Mouse (Mus musculus): ENCODE measurements around the gene Ube2a.
"Not testable (repeated sequence)": the region's sequence is repeated elsewhere in the genome, so short reads cannot be mapped to it uniquely, and the experiment has no call there.

The Ube2a gene

DNA sequence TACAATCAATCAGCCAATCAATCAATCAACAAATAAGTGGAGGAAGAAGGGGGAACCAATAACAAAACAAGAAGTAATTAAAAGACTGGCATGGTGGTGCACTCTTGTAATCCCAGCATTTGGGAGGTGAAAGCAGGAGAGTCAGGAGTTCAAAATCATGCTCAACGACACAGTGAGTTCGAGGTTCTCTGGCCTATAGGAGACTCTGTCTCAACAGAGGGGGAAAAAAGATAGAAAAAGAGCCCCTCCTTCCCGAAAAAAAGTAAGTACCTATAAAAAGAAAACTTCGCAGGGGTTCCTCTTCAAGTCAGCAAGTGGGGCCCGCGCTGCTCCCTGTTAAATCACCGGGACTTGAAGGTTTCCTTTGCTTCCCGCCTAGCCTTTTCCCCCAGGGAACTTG, at the start of gene Ube2a, which contains the start of gene C330007P06Rik:
TSS of gene Ube2a (plus strand) at position 136 of the 400 bp plus-strand sequence.
TSS of gene C330007P06Rik (minus strand) at position 347 of the 400 bp plus-strand sequence.
- no peak for DNase-seq

DNA sequence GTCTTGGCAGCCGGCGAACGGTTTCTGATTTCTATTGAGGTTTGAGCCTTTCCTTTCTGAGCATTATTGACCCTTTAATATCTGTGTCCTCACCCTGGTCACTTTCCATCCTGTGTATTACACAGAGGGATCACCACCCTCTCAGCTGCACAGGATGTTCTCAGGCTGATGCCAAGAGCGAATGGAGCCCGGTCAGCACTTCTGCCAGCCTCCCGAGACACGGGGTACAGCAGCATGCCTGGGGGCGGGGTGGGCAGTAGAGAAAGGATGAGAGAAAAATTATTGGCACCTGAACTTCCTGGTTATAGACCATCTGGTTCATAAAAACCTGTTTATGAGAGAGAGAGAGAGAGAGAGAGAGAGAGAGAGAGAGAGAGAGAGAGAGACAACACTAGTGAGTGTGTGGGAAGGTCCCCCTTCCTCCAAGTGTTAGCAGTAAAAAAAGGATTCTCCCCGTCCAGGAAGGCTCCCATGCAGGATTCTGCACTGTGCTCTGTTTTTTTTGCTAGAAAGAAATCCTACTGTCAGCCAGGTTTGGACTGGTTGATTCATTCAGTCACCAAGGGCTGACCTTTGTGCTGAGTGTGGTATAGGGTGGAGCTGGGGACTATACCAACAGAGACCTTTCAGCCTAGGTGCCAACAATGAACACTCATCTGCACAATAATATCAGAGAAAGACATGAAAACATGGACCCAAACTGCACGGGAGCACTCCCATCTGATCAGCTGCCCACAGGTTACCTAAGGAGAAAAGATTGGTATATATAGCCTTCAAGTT, 49.6 kb upstream of the Ube2a start:
- DNase-seq = peak; percentile 46

DNA sequence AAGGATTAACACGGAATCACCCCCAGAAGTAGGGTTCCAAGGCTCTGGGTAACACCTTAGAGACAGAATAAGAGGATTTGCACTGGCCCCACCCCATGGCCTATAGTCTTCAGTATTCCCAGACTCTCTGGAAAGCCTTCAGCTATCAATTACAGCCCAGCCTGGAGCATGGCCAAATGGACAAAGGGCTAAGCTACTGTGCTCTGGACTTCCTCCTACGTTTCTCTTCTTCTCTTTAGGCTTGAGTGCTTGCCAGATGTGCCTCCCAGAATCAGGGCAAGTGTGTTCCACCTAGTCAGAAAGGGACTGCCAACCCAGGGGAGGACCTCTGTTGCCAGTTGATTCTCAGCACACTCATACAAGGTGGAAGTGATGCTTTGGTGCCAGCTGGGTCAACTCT, 48.7 kb upstream of the Ube2a start:
- DNase-seq = peak; percentile 67

DNA sequence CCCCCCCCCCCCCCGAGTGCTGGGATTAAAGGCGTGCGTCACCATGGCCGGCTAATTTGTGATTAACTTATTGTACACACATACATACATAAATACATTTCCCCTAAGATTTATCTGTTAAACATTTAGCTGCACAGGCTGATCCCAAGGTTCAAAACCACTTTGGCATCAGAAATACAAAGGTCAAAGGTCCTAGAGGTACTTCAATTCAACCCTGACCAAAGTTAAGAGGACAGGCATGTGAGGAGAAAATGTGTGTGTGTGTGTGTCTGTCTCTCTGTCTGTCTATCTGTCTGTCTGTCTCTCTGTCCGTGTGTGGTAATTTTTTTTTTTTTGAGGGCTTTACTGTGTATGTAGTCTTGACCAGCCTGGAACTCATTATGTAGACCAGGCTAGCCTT, 46.8 kb upstream of the Ube2a start:
- DNase-seq = no peak

DNA sequence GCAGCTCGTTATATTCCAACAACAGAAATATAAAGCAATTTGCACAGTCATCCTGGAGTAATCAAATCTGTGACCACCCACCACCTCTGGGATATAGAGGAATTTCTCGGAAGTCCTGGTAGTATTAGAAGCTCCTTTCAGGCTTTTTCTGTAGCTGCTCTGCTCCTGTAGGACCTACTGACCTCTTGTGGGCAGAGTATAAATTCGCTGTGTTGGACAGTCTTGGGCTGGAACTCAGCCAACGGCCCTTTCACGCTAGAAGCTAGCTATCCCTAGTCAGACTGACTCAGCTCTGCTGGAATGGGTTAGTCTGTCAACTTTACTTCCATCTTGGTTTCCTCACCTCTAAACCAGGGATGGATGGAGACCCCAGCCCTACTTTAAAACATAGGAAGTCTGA, 43.4 kb upstream of the Ube2a start:
- DNase-seq = peak; percentile 68

DNA sequence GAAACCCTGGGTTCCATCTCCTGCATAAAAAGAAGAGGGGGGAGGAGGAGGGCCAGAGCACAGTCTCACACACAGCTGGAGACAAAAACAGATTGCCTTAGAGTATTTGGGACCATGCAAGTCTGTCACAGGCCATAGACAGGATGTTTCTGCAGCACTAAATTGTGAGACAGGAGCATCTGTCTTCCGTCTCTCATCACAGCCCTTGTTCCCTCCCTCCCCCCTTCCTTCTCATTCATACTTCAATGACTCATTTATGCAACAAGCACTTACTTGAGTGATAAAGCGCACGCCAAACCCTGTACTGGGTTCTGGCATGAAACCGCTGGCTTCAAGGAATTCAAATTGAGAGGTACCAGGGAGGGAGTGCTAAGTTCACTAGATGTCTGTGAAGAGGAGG, 42.1 kb upstream of the Ube2a start:
- no peak for DNase-seq

DNA sequence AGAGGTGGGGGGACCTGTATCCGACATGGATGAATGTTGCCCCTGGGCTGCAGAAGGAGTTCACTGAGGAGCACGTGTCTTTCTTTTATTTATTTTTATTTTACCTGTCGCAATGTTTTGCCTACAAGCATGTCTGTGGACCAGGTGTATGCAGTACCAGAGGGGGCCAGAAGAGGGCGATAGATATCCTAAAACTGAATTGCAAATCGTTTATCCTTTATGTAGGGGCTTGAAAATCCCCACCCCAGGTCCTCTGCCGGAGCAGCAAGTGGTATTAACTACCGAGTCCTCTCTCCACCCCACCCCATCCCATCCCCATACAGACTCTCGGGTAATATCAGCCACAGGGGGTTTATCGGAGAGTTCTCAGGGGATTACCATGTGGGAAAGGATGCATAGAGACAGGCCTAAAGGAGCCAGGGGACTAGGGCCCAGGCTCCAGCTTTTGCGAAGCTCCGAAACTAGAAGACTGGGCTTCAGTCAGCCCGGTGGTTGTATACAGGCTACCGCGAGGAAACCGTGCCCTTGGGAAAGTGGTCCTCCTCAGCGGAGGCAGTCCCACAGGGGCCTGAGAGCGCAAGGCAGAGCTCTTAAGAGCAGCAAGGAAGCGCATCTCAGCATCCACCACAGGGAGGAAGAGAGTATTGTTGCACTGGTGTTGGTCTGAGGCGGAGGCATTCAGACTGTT, 40.2 kb upstream of the Ube2a start:
- peak; percentile 72 for DNase-seq

DNA sequence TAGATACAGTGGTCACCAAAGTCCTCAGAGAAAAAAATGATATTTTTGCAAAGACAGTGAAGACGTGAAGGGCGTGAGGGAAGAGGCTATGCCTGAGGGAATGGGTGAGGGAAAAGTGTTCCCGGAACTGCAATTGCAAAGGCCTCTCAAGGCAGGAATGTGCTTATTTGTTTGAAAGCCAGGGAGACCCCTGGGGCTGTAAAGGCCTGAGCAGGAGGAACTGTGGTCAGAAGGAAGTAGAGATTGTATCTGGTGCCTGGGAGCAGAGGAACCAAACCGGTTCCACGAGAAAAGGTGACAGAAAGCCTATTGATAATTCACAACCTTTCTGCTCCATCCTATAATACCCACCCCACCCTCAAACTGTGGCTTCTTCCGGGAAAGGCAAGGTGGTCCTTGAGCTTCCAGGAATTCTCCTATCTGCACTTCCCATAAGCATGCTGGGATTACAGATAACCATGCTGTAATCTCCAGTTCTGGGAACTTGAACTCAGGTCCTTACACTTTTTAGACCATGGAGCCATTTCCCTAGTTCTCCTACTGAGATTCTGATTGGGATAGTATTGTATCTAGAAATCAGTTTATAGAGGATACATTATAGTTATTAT, 36.5 kb upstream of the Ube2a start:
- DNase-seq = no peak

DNA sequence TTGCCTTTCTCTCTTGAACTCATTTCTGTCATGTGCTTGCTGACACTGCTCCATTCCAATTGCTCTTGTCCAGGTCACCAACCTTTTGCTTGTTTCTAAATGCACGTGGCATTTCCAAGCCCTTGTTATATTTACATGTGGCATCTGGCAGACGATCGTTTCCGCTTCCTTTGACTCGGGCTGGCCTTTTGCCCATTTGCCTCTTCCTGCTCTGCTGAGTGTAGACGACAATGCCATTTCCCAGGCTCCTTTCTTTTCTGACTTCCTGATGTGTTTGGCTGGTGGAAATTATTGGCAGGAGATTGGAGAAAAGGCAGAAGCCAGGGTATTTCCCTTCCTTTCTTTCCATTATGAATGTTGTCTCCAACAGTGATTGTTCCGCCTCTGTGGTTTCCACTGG, 34.3 kb upstream of the Ube2a start:
- no peak for DNase-seq

DNA sequence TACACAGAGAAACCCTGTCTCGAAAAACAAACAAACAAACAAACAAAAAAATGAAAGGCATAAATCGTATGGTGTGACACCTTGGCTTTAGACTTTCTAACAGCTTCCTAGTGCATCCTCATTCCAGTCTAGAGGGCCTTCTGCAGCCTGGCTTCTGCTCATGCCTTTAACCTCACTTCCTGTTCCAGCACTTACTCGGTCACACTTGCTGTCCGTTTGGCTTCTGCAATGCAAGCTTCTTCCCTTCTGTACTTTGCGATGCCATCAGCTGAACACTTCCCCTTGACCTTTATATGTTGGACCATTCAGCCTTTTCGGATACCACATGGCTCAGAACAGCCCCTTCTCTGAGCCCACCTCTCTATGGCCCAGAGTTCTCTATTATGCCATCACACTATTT, 32.0 kb upstream of the Ube2a start:
- DNase-seq = no peak

DNA sequence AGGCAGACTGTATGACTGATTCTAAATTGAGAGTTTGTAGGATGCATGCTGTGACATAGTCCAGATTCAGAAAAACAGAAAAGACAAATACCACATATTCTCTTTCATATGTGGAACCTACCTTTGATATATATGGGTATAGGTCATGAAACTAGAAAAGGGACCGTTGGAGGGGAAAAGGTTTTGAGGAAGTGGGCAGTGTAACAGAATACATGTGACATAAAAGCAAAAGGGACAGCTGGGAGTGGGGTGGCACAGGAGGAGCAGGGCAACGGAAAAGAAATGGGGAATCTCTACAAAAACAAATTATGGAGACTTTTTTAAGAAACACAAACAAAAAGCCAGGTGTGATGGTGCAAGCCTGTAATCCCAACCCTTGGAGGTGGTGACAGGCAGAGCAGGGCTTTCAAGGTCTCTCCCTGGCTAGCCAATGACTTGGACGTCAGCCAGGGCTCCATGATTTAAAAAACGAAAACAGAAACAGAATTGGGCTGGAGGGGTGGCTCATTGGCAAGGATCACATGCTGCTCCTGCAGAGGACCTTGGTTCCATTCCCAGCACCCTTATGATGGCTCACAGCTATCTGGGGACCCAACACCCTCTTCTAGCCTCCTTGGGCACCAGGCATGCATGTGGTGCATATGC, 30.2 kb upstream of the Ube2a start:
- no peak for DNase-seq

DNA sequence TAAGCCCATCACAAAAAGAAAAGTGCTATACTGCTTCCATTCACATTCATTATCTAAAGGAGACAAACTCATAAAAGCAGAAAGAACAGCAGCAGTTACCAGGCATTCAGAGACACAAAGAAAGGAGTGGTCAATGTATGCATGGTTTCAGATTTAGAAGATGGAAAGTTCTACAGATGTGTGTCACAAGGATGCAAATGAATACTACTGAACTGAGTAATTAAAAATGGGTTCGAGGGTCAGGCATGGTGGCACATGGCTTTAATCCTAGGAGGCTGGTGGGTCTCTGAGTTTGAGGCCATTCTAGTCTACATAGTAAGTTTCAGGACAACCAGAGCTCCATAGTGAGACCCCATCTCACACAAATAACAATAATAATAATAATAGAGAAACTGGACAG, 26.5 kb upstream of the Ube2a start:
- DNase-seq = no peak

DNA sequence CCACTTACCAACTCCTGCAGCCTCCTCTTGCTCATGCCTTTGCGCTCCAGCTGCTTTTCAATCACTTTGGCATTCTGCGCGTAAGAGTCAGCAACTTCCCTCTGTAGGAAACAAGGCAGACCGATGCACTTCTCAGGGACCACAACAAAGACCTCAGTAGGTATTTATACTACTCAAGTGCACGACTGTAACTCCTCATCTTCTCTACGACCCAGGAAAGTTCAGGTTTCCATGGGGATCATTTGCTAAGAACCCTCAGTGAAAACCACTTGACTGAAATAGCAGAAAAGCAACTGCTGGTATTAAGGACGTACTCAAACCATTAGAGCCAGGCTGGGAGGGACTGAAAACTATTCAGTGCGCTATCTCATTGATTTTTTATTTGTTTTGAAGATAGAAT, 21.1 kb upstream of the Ube2a start:
- no peak for DNase-seq

DNA sequence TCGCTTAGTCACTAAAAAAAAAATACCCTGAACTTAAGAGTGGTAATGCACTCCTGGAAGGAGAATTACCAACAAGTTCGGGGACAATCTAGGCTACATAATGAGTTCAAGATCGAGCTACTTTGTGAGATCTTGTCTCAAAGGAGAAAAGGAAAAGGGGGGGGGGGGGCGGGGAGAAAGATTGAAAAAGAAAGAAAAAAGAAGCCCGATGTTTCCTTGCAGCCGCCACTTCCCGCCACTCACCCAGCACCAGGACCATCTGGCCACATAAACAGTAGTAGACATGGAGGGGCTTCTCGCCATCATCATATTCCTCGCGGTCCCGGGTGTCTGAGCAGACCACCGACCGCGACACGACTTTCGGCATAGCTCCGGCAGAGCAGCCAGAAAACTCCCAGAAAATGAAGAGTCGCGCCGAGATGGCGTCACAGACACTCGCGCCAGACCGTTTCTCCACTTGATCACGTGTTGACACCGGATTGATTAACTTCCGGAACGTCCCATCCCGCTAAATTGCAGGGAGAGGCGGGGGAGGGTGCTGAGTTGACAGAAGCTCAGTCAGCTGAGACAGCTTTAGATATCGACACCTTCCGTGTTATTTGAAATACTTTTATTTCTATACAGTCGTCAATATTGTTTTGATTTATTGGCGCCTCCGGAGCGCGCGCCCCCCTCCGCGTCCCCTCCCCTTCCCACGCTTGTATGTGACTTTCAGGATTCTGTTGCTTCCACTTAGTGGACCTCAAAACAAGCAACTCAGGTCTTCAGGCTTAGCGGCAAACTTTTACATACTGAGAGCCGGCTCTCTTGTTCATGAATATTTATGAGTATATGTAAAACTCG, 9.7 kb upstream of the Ube2a start:
- peak; percentile 86 for DNase-seq

DNA sequence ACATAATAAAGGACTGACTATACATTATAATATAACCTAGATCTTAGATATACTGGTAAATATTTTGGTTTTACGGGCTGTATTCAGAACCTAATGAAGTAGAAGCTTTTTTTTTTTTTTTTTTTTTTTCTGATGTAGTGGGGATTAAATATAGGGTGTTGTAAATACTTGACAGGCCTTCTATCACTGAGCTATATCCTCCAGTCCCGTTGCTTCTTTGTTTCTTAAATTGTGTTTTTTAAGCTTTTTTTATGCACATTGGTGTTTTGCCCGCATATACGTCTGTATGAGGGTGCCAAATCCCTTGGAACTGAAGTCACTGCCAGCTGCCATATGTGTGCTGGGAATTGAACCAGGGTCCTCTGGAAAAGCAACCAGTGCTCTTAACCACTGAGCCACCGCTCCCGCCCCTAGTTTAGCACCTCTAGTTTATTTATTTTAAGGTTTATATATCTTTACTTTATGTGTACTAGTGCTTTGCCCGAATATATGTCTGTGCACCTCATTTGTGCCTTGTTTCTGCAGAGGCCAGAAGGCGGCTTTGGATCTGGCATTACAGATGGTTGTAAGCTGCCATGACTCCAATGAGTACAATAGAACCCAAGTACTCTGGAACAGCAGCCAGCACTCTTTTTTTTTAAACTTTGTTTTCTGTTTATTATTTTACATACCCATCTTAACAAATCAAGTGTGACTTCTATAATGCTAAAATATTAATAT, 8.9 kb upstream of the Ube2a start:
- DNase-seq = no peak

DNA sequence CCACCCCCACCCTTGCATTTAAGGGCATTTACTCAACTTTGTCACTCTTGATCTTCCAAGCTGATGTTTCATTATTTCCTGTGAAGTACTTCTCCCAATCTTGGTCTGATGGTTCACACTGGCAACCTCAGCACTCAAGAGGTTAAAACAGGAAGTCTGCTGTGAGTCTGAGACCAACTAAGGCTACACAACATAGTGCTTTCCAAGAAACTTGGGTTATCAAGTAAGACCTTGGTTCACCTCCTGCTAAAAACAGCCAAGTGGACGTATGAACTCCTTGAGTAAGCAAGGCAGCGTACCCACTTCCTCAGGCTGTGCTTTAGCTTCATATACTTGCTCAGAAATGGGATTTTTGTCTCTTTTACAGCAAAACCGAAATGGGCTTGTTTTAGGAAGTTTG, 3.3 kb upstream of the Ube2a start:
- no peak for DNase-seq

DNA sequence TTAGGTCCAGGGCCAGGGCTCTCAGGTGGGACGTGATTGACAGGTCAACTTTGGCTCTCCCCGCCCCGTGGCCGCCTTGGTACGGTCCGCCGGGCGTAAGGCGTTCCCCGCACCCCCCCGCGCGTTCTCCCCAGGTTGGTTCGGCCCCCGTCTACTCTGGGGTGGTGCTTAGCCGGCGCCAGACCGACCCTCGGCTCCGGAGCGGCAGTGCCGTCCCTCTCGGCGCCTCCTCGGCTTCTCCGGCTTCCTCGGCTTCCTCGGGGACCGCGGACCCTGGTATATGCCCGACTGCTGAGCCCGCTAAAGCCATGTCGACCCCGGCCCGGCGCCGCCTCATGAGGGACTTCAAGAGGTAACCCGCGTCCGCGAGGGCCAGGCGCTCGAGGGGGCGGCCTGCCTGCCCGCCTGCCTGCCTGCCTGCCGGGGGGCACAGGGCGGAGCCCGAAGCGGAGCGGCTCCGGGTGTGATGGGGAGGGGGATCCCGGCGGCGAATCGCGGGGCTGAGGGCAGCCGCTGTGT, 537 bp downstream of the Ube2a start:
- peak; percentile 90 for DNase-seq

DNA sequence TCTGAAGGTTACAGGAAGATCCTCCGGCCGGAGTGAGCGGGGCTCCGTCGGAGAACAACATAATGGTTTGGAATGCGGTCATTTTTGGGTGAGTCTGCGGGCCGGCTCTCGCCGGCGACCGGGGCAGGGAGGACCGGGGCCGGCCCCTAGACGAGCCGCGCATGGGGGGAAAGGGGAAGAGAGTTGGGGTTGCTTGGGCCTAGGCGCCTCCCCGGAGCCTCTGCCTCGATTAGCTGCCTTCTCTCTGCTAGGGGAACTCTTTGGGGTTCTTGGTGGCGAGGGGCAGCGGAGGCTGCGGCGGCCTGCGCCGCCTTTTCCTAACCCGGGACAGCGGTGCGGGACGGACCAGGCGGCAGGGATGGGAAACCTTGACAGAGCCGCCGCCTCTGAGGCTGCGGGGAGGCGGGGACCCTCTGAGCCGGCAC, 1.0 kb downstream of the Ube2a start:
- DNase-seq = no peak

DNA sequence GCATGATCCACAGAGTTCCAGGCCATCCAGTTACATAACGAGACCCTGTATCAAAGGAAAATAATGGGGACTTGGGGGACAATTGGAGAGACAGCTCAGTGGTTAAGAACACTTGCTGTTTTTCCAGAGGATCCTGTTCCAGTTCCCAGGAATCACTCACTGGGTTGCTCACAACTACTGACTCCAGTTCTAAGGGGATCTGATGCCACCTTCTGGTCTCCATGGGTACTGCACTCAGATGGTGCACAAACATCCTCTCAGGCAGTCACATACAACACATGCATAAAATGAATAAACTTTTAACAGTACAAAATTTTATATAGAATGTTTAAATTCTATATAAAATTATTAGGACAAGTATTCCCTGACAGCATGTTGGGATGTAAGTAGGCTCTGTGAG, 11.0 kb downstream of the Ube2a start:
- no peak for DNase-seq

DNA sequence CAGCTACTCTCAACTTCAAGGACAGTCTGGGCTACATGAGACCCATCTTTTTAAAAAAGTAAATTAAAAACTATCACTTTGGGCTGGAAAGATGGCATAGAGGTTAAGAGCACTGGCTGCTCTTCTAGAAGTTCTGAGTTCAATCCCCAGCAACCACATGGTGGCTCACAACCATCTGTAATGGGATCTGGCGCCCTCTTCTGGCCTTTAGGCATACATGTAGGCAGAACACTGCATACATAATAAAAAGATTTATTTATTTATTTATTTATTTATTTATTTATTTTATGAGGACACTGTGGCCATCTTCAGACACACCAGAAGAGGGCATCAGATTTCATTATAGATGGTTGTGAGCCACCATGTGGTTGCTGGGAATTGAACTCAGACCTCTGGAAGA, 25.2 kb downstream of the Ube2a start:
- not testable (repeated sequence) for DNase-seq

DNA sequence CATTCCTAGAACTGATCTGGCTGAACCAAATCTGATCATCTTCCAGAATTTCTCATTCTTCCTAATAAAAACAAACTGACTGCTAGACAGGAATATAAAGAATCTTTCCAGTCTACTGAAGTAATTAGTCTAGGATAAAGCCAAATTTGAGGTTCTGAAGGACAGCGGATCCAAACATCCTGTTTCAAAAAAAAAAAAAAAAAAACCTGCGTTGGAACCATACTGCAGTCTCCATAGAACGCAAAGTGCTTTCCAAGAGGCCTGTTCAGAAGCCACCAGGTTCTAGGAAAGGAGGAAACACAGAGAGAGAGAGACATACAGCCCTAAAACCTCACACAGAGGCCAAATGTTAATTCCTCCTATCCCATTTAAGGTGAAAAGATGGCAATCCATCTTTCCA, 28.0 kb downstream of the Ube2a start:
- DNase-seq = no peak

Measured in kidney, adult 18-20 months (tissue).